Mouse (Mus musculus) layer of hippocampus, postnatal 25 days (tissue): ENCODE data around the gene Mei4. TPM values are rescaled to one million over a fixed set of nuclear protein-coding genes. Genes with fewer than 3 reads are reported as not detected.

ENCODE experiments used
- DNase-seq, 2 experiments: peaks; one replicate each; pipeline ENCODE4 v3.0.0; 2022; ENCODE audit warnings: mixed read lengths in 2 of 2, low spot score in 1 of 2; ENCODE audit errors: extremely low spot score in 1 of 2
- total RNA-seq, 2 experiments: library from RNA; stranded (reverse); gene quantifications; 2 replicates each; pipeline ENCODE4 v1.2.3; 2021

The Mei4 gene
- 1 to 10 TPM; 1.1 TPM for total RNA-seq

DNA sequence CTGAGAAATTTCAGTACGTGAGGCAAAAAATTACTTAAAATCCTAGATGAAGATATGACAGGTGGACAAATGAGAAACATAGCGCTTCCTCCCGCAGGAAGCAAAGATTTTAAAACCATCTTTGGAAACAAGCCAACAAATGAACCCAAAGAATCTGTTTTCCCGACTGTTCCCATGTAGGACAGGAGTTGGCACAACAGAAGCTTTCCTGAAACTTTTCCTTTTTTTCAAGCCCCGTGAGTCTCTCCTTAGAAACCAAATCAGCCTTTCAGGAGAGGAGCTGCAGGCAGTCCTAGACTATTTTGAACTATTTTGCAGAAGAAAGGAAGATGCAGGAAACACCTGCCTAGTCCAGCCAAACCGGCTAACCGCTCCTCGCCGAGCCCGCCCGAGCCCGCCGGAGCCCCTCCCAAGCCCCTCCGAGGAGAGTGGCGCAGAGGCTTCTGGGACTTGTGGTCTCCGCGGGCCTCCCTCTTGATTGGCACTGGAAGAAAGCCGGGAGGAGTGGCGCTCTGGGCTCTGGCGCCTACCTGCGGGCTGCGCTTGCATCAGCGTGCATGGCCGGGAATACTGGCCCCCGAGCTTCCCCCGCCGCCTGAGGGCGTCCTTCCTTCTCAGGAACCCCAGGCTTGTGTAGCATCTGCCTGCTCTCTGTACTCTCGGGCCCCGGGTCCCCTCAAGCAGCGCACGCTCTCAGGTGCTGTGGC, at the start of gene Mei4:
Gene Mei4, plus strand, starts transcription at position 490 of the 707 bp plus-strand sequence.
- peak; percentile 60 to 67 for DNase-seq

DNA sequence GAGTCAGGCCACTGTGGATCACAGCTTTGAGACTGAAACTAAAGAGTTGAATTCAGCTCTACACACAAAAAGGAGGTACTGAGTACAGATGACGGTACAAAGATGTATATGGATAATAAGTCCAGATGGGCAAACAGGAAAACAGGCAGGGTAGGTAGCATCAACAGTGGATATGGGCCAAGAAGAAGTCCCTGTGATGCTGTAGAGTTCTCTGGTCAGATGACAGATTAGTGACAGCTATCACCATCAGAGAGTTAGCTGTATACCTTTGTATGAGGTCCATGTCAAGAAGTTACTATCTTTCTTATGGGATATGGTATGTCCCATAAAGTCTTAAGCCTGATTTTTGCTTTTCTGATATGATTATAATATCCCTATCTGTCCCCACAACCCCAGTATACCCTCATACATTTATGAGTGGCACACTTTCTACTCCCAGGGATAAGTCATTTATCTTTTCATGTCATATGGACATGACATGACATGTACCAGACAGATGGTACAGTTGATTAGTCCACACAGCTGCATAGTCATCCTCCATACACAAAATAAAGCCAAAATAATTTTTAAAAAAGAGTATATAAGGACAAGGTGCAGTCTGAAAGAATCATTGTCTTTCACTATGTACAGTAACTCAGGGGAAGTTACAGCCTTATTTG, 43.6 kb upstream of the Mei4 start:
- DNase-seq = no peak

GRCm38 (mm10) chr9:81827560-81827959, 35.9 kb upstream of the Mei4 start:
- DNase-seq = no peak

GRCm38 (mm10) chr9:81834056-81834455, 29.4 kb upstream of the Mei4 start:
- DNase-seq = no peak

DNA sequence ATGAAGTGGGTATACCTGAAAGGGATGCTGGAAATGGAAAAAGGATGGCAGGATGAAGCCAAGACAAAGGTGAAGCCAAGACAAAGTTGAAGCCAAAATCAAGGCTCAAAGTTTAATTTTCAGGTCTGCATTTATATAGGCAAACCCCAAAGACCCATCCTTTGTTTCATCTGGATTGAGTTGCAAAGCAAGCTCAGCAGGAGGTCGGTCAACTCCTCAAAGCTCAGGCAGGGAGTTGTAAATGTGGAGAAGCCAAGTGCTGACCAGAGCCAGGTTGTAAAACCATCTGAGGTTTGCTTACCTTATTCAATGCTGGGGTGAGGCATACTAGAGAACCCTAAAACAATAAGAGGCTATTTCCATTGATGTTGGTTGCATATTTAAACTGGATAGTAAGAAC, 4.6 kb upstream of the Mei4 start:
- DNase-seq = no peak

- DNase-seq = peak in 1 of 2 experiments; percentile 4
Measured at GRCm38 (mm10) chr9:81863888-81864234, 391 bp downstream of the Mei4 start.

- no peak for DNase-seq
Measured at GRCm38 (mm10) chr9:81866032-81866431, 2.6 kb downstream of the Mei4 start.

GRCm38 (mm10) chr9:81921456-81921855, 58.0 kb downstream of the Mei4 start:
- DNase-seq = no peak

- DNase-seq = no peak
Measured at GRCm38 (mm10) chr9:81924744-81925143, 61.3 kb downstream of the Mei4 start.

- no peak for DNase-seq
Measured at GRCm38 (mm10) chr9:81940533-81940932, 77.1 kb downstream of the Mei4 start.

GRCm38 (mm10) chr9:81945624-81946023, 82.2 kb downstream of the Mei4 start:
- DNase-seq = no peak

GRCm38 (mm10) chr9:81956858-81957257, 93.4 kb downstream of the Mei4 start:
- DNase-seq = no peak

- DNase-seq = no peak
Measured at GRCm38 (mm10) chr9:81957842-81958241, 94.4 kb downstream of the Mei4 start.

- DNase-seq = no peak
Measured at GRCm38 (mm10) chr9:81966765-81967164, 103.3 kb downstream of the Mei4 start.

GRCm38 (mm10) chr9:81968935-81969334, 105.5 kb downstream of the Mei4 start:
- DNase-seq = no peak

GRCm38 (mm10) chr9:81982461-81982860, 119.0 kb downstream of the Mei4 start:
- no peak for DNase-seq

DNA sequence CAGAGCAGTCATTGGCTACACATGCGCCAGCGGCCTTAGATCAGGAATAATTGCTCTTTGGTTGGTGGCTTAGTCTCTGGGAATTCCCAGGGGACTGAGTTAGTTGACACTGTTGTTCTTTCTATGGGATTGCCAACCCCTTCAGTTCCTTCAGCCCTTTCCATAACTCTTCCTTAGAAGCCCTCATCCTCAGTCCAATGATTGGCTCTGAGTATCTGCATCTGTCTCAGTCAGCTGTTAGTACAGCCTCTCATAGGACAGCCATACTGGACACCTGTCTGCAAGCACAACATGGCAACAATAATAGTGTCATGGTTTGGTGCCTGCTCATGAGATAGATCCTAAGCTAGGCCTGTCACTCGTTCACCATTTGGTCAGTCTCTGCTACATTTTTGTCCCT, 149.5 kb downstream of the Mei4 start:
- no peak for DNase-seq

GRCm38 (mm10) chr9:82042515-82043056, 179.1 kb downstream of the Mei4 start:
- no peak for DNase-seq

GRCm38 (mm10) chr9:82044517-82044916, 181.0 kb downstream of the Mei4 start:
- DNase-seq = no peak

DNA sequence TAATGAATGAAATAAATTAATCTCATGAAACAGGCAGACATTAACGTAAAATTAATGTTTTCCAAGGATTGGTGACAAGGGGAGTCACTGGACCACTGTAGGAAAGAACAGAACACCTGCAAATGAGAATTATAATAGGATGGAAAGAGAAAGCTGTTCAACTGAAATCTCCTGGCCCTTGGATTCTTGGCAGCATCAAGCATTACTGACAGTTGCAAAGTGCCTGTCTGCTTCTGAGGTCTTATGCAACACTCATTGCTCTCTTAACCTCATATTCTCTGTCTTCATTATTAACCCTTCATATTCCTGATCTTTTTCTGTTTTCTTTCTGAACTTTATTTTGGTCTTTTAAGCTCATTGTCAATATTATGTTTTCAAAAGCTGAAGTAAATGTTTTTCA, 210.4 kb downstream of the Mei4 start:
- DNase-seq = no peak

DNA sequence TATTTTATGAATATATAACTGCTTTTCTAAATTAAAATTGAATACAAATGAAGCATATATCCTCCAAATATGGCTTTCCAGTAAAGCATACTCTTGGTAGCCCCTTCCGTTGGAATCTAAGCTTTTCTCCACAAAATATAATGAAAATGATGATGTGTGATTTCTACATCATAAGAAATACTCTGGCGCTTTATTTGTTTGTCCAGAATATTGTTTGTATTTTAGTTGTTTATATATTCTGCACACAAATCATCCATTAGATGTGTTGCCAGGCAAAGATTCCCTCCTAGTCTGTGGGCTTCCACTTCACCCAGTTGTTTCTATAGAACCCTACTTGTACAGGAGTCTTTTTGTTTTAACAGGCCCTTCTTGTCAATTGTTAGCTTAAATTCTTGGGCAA, 211.8 kb downstream of the Mei4 start:
- DNase-seq = no peak

DNA sequence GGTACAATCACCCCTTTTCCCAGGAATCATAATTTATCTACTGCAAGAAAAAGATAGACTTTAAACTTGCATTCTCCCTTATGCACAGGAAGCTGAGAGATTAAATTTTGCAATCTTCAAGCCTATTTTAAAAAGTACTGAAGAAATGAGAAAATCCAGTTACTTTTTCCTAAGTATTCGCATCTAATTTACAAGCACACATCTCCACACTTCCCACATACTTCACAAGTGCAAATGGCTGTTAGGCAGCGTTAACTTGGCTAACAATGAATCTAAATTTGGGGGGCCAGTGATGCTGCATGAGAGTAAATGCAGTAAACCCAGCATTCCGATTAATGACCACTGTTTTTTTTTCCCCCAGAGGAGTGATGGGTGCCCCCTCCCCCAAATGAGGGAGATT, 232.9 kb downstream of the Mei4 start:
- DNase-seq = no peak
